In genomic region chr10:22981798-22982197, GRCm38 (mm10) we compare ENCODE assay signal across 14 mouse cellular contexts.
A peak's percentile ranks its signal among the peaks of the same experiment; 100 is the strongest.
DNase-seq lines count a peak whose midpoint lies in the region; ATAC-seq and TF ChIP-seq lines count a peak whose summit lies in the region.
"Had no signal": no experiment of that assay in that cellular context is flagged by ENCODE, and none has a peak within 500 bp of the region (broad histone marks: within the 10 kb centered on the region; RNA-seq: fewer than 3 reads in every experiment).

No protein-coding gene starts in this region.

- no peak overlapping the region for H3K9ac ChIP-seq in heart, embryonic 16.5 days (ENCODE audit: low read length)
- H3K9ac ChIP-seq in kidney, embryonic 14.5 days (ENCODE audit: low read depth, low read length) = no peak overlapping the region
- H3K9ac ChIP-seq in liver, embryonic 13.5 days = no peak overlapping the region
- H3K9ac ChIP-seq: embryonic facial prominence, embryonic 15.5 days; limb, embryonic 13.5 days had no signal

- H3K36me3 ChIP-seq in heart, embryonic 16.5 days (ENCODE audit: control insufficient read depth, insufficient read depth) = no peaks in the 10 kb centered on the region
- no peaks in the 10 kb centered on the region for H3K36me3 ChIP-seq in kidney, embryonic 14.5 days (ENCODE audit: control insufficient read depth, insufficient read depth, low read length)
- no peaks in the 10 kb centered on the region for H3K36me3 ChIP-seq in liver, embryonic 13.5 days
- H3K36me3 ChIP-seq: embryonic facial prominence, embryonic 15.5 days; limb, embryonic 13.5 days; midbrain, embryonic 10.5 days had no signal

- no peak for TF ChIP-seq CTCF in gastrocnemius, adult 2 months (IDR thresholded peaks at IDR 0.05)

- H3K27me3 ChIP-seq in heart, embryonic 16.5 days (ENCODE audit: control insufficient read depth, insufficient read depth, low read length) = no peaks in the 10 kb centered on the region
- no peaks in the 10 kb centered on the region for H3K27me3 ChIP-seq in kidney, embryonic 14.5 days (ENCODE audit: control insufficient read depth, insufficient read depth, low read length)
- H3K27me3 ChIP-seq in liver, embryonic 13.5 days = no peaks in the 10 kb centered on the region
- H3K27me3 ChIP-seq: embryonic facial prominence, embryonic 15.5 days had no signal

- 38% methylated on average over 6 of the region's 6 CpGs for WGBS in heart, embryonic 16.5 days
- 41% methylated on average over 6 of the region's 6 CpGs for WGBS in kidney, embryonic 14.5 days
- WGBS in liver, embryonic 13.5 days (ENCODE audit: insufficient replicate concordance) = 15% methylated on average over 6 of the region's 6 CpGs

- H3K9me3 ChIP-seq in heart, embryonic 16.5 days (replicated peaks; ENCODE audit: control insufficient read depth, low read length) = no peaks in the 10 kb centered on the region
- H3K9me3 ChIP-seq in kidney, embryonic 14.5 days (ENCODE audit: control insufficient read depth, low read length) = no peaks in the 10 kb centered on the region
- no peaks in the 10 kb centered on the region for H3K9me3 ChIP-seq in liver, embryonic 13.5 days (replicated peaks)
- H3K9me3 ChIP-seq: embryonic facial prominence, embryonic 15.5 days; limb, embryonic 13.5 days; midbrain, embryonic 10.5 days had no signal

- H3K27ac ChIP-seq in heart, embryonic 16.5 days (ENCODE audit: low read length) = no peak overlapping the region
- no peak overlapping the region for H3K27ac ChIP-seq in kidney, embryonic 14.5 days (ENCODE audit: low read depth, low read length)
- no peak overlapping the region for H3K27ac ChIP-seq in liver, embryonic 13.5 days
- no peak overlapping the region for H3K27ac ChIP-seq in gastrocnemius, adult 2 months
- H3K27ac ChIP-seq: embryonic facial prominence, embryonic 15.5 days; limb, embryonic 13.5 days; midbrain, embryonic 10.5 days had no signal

- intact Hi-C loops in gastrocnemius, adult 2 months (cut with DNase I) = no loop called here

- H3K4me2 ChIP-seq in heart, embryonic 16.5 days (ENCODE audit: low read depth, low read length) = no peak overlapping the region
- no peak overlapping the region for H3K4me2 ChIP-seq in kidney, embryonic 14.5 days (replicated peaks; ENCODE audit: low read depth, low read length)
- H3K4me2 ChIP-seq in liver, embryonic 13.5 days = no peak overlapping the region
- H3K4me2 ChIP-seq: embryonic facial prominence, embryonic 15.5 days; limb, embryonic 13.5 days had no signal

- peak; percentile 9 for DNase-seq in c-Kit-positive CD71-negative TER-119-negative erythroid progenitor cells, embryonic 14.5 days (ENCODE audit: low read depth)
- DNase-seq in liver, embryonic 13.5 days = no peak
- DNase-seq in adrenal gland, adult (ENCODE audit: inconsistent age in 2 of 2, low spot score in 1 of 2) = no peak
- no peak for DNase-seq in gastrocnemius, adult 2 months
- no peak for DNase-seq in ovary, postnatal 36 days (ENCODE audit: low spot score)
- DNase-seq: cerebellum, postnatal 25 days; retina, postnatal 1 day had no signal

- ATAC-seq in heart, embryonic 16.5 days (replicated peaks; ENCODE audit: extremely low read depth, insufficient read depth, low FRiP score) = peak; percentile 70
- ATAC-seq in kidney, embryonic 14.5 days (ENCODE audit: low FRiP score, low TSS enrichment) = peak; percentile 94
- peak; percentile 41; the same call in 1 of the 2 replicates for ATAC-seq in liver, embryonic 13.5 days (ENCODE audit: low read depth)
- no peak for ATAC-seq in erythroid progenitor cell, adult 5-6 weeks (replicated peaks; ENCODE audit: low FRiP score, poor library complexity, severe bottlenecking)
- ATAC-seq: forebrain, embryonic 16.5 days had no signal

- H3K4me3 ChIP-seq in heart, embryonic 16.5 days (ENCODE audit: low read length) = no peak overlapping the region
- no peak overlapping the region for H3K4me3 ChIP-seq in kidney, embryonic 14.5 days (ENCODE audit: low read length)
- H3K4me3 ChIP-seq in liver, embryonic 13.5 days (replicated peaks) = no peak overlapping the region
- H3K4me3 ChIP-seq in gastrocnemius, adult 2 months = no peak overlapping the region
- H3K4me3 ChIP-seq: embryonic facial prominence, embryonic 15.5 days; limb, embryonic 13.5 days; midbrain, embryonic 10.5 days had no signal

- H3K4me1 ChIP-seq in heart, embryonic 16.5 days (ENCODE audit: control insufficient read depth, insufficient read depth, low read length) = no peaks in the 10 kb centered on the region
- H3K4me1 ChIP-seq in kidney, embryonic 14.5 days (ENCODE audit: control insufficient read depth, insufficient read depth, low read length) = no peaks in the 10 kb centered on the region
- H3K4me1 ChIP-seq in liver, embryonic 13.5 days (replicated peaks) = no peaks in the 10 kb centered on the region
- H3K4me1 ChIP-seq: embryonic facial prominence, embryonic 15.5 days; limb, embryonic 13.5 days; midbrain, embryonic 10.5 days had no signal
